Mouse (Mus musculus): Measurements from ENCODE around the gene Eef2k. TPM values are rescaled to one million over a fixed set of nuclear protein-coding genes. Genes with fewer than 3 reads are reported as not detected.
"Not testable (repeated sequence)": the region's sequence is repeated elsewhere in the genome, so short reads cannot be mapped to it uniquely, and the experiment has no call there.

Gene Eef2k
- total RNA-seq, 2 experiments from 2014 or later: 56.3 to 60.9 TPM

DNA sequence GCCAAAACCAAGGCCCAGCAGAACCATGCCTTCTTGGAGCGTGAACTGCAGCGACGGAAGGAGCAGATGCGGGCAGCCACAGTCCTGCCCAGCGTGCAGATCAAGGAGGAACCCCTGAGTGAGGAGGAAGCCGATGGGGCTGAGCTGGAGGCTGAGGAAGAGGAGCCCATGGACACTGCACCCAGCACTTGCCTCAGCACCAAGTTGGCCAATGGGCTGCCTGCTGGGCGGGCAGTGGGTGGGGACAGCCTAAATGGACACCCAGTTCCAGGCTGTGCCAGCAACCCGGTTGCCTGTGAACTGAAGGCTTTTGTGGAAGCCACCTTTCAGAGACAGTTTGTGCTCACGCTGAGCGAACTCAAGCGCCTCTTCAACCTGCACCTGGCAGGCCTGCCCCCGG, 97.7 kb downstream of the Eef2k start:
- DNase-seq: no peak

DNA sequence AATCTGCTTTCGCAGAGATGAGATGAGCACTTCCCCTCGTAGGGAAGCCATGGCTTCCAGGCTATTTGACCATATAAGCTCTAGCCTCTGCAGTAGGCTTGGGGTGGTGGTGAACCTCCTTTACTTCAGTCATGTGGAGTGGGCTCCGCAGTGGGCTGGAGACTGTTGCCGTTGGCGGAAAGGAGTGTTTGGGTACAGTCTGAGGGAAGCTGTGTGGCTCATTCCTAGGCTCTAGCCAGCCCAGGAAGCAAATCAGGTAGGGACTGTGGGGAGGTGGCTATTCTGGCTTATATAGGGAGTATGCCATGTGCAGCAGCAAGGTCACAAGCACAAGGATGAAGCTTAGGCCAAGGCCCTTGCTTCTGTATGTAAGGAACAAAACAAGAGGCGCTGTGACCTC, 98.6 kb downstream of the Eef2k start:
- DNase-seq: no peak

DNA sequence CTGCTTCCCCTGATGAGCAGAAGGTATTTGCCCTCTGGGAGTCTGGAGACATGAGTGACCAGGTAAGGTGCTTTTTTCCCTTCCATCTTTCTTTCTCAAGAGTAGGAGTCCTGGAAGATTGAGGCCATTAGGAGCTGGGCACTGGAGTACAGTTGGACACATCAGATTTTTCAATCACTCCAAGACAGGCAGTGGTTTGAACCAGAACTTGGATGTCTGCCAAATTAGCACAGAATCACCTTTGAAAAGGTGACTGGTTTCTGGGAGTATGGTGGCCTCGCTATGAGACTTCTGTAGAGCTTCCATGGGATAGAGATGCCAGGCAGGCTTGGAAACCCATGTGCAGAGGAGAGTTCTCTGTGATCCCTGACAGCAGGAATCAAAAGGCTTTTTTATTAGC, 99.9 kb downstream of the Eef2k start:
- DNase-seq: no peak

DNA sequence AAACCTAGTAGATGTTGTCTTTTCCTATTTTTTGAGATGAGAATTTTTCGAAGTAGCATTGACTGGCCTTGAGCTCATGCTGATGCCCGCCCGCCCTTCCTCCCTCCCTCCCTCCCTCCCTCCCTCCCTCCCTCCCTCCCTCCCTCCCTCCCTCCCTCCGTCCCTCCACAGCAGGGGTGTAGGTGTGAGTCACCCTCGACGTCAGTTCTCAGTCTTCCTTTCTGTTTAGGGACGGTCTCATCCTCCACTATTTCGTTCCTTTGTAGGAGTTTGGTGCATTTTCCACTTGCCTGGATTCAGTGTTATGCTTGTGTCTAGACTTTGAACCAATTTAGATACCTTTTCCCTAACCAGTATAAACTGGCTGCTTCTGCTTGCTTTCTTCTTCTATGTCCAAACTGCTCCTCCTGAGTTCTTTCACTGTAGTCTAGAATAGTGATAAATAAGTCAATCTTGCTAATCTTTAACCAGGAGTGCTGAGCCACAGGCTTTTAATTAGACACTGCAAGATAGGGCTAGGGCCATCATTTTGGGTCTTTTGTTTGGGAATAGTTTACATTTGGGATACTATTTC, 101.4 kb downstream of the Eef2k start:
- DNase-seq: no peak

DNA sequence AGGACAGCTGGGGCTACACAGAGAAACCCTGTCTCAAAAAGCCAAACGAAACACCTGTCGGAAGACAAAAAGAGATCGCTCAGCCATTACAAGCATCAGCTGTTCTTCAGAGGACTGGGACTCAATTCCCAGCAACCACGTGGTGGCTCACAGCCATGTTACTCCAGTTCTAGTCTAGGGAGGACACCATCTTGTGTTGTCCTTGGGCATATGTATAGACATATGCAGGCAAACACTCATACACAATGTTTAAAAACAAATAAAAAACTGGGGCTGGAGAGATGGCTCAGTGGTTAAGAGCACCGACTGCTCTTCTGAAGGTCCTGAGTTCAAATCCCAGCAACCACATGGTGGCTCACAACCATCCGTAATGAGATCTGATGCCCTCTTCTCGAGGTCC, 111.0 kb downstream of the Eef2k start:
- DNase-seq: not testable (repeated sequence)

Other genes starting within 250 kb of the Eef2k start
- gene Uqcrc2, start 207.7 kb upstream of the Eef2k start, total RNA-seq (2021): 100 to 1,000 TPM; 400 to 498 TPM
- gene Pdzd9, start 172.5 kb upstream of the Eef2k start, total RNA-seq (2021): not detected
- 10 to 100 TPM; 19.6 to 20.9 TPM for gene Mosmo, start 165.2 kb upstream of the Eef2k start, total RNA-seq (2021)
- under 1 TPM; 0.47 to 0.79 TPM for gene Vwa3a, start 103.5 kb upstream of the Eef2k start, total RNA-seq (2021)
- under 1 TPM in 1 of 2 experiments, not detected in 1; 0.31 TPM for gene Gm5737, start 30.5 kb upstream of the Eef2k start, total RNA-seq (2021)
- gene Polr3e, start 74.9 kb downstream of the Eef2k start, total RNA-seq (2021): 10 to 100 TPM; 14.0 to 15.9 TPM
- 10 to 100 TPM in 1 of 2 experiments, 1 to 10 TPM in 1; 6.9 to 10.9 TPM for gene Cdr2, start 139.5 kb downstream of the Eef2k start, total RNA-seq (2021)
- gene Mfsd13b, start 139.7 kb downstream of the Eef2k start, total RNA-seq (2021): not detected
- 10 to 100 TPM; 41.8 to 48.8 TPM for gene Mettl9, start 191.6 kb downstream of the Eef2k start, total RNA-seq (2021)
- 1 to 10 TPM in 1 of 2 experiments, under 1 TPM in 1; 0.78 to 1.5 TPM for gene Igsf6, start 231.7 kb downstream of the Eef2k start, total RNA-seq (2021)
- 1 to 10 TPM; 1.0 to 1.5 TPM for gene Otoa, start 238.8 kb downstream of the Eef2k start, total RNA-seq (2021)

All from gastrocnemius, postnatal 10 days (tissue).